Mouse (Mus musculus): ENCODE measurements at regions not wholly inside any gene's neighbourhood (a gene's known extent, or its start where the extent isn't known, plus 50 kb on each side); places are given as distances from the start of the nearest gene placed in this dataset.
A peak's percentile ranks its signal among the peaks of the same experiment; 100 is the strongest.
"Not testable (repeated sequence)": the region's sequence is repeated elsewhere in the genome, so short reads cannot be mapped to it uniquely, and the experiment has no call there.

- 88% methylated on average over 5 of the region's 5 CpGs for WGBS
- no peaks in the 10 kb centered on the region for H3K9me3 ChIP-seq
- DNase-seq (ENCODE audit: low spot score), result no peak
- H3K27ac ChIP-seq, result no peak overlapping the region
- H3K27me3 ChIP-seq (ENCODE audit: insufficient read depth, poor library complexity, severe bottlenecking), result no peaks in the 10 kb centered on the region
- H3K4me1 ChIP-seq (replicated peaks), result no peaks in the 10 kb centered on the region
- H3K36me3 ChIP-seq, result no peaks in the 10 kb centered on the region
- H3K4me3 ChIP-seq, result no peak overlapping the region
Measured at GRCm38 (mm10) chr13:5107454-5107853, 498.5 kb upstream of the Akr1e1 start.

GRCm38 (mm10) chr13:5154911-5155310 is 545.9 kb upstream of the Akr1e1 start:
- WGBS, result 92% methylated on average over 3 of the region's 3 CpGs
- H3K4me3 ChIP-seq, result no peak overlapping the region
- H3K4me1 ChIP-seq (replicated peaks), result 0 out of 2 replicates have a peak, but pooled peaks cover 2% of the 10 kb centered on the region
- H3K36me3 ChIP-seq, result no peaks in the 10 kb centered on the region
- H3K27ac ChIP-seq, result no peak overlapping the region
- 0 out of 2 replicates have a peak, but pooled peaks cover 3% of the 10 kb centered on the region for H3K9me3 ChIP-seq
- H3K27me3 ChIP-seq (ENCODE audit: insufficient read depth, poor library complexity, severe bottlenecking), result no peaks in the 10 kb centered on the region
- DNase-seq (ENCODE audit: low spot score), result no peak

GRCm38 (mm10) chr13:5159765-5160684 is 551.1 kb upstream of the Akr1e1 start:
- H3K4me3 ChIP-seq, result no peak overlapping the region

GRCm38 (mm10) chr13:5166716-5167115 is 557.7 kb upstream of the Akr1e1 start:
- Histone ChIP-seq H3K27ac (no peak overlapping the region), H3K4me3 (no peak overlapping the region), H3K36me3 (no peaks in the 10 kb centered on the region), H3K9me3 (no peaks in the 10 kb centered on the region), H3K27me3 (ENCODE audit: insufficient read depth, poor library complexity, severe bottlenecking) (no peaks in the 10 kb centered on the region), H3K4me1 (replicated peaks) (no peaks in the 10 kb centered on the region)
- 89% methylated on average over 2 of the region's 2 CpGs for WGBS
- no peak for DNase-seq (ENCODE audit: low spot score)

More at GRCm38 (mm10) chr13:5159765-5160684, 551.1 kb upstream of the Akr1e1 start:
- Histone ChIP-seq H3K27ac (no peak overlapping the region), H3K4me1 (replicated peaks) (0 out of 2 replicates have a peak, but pooled peaks cover 8% of the 10 kb centered on the region), H3K27me3 (ENCODE audit: insufficient read depth, poor library complexity, severe bottlenecking) (no peaks in the 10 kb centered on the region), H3K36me3 (no peaks in the 10 kb centered on the region), H3K9me3 (no peaks in the 10 kb centered on the region)
- WGBS, result 56% methylated on average over 5 of the region's 5 CpGs
- no peak for DNase-seq (ENCODE audit: low spot score)

GRCm38 (mm10) chr13:5178996-5179395 is 570.0 kb upstream of the Akr1e1 start:
- Histone ChIP-seq H3K27ac (no peak overlapping the region), H3K9me3 (no peaks in the 10 kb centered on the region), H3K4me3 (no peak overlapping the region), H3K4me1 (replicated peaks) (no peaks in the 10 kb centered on the region), H3K36me3 (no peaks in the 10 kb centered on the region), H3K27me3 (ENCODE audit: insufficient read depth, poor library complexity, severe bottlenecking) (no peaks in the 10 kb centered on the region)
- peak; percentile 9 for DNase-seq (ENCODE audit: low spot score)
- 56% methylated on average over 4 of the region's 4 CpGs for WGBS

- H3K36me3 ChIP-seq, result no peaks in the 10 kb centered on the region
- DNase-seq (ENCODE audit: low spot score), result no peak
- WGBS, result 70% methylated on average over 2 of the region's 2 CpGs
Measured at GRCm38 (mm10) chr13:5179552-5179951, 570.6 kb upstream of the Akr1e1 start.

GRCm38 (mm10) chr13:5185237-5185800 is 576.3 kb upstream of the Akr1e1 start:
- not testable (repeated sequence) for H3K27ac ChIP-seq; H3K4me1 ChIP-seq (replicated peaks); H3K36me3 ChIP-seq; H3K9me3 ChIP-seq; H3K4me3 ChIP-seq; DNase-seq (ENCODE audit: low spot score); H3K27me3 ChIP-seq (ENCODE audit: insufficient read depth, poor library complexity, severe bottlenecking)
- 39% methylated on average over 1 of the region's 1 CpGs for WGBS

More at GRCm38 (mm10) chr13:5179552-5179951, 570.6 kb upstream of the Akr1e1 start:
- Histone ChIP-seq H3K4me1 (replicated peaks) (no peaks in the 10 kb centered on the region), H3K4me3 (no peak overlapping the region), H3K9me3 (no peaks in the 10 kb centered on the region), H3K27ac (no peak overlapping the region), H3K27me3 (ENCODE audit: insufficient read depth, poor library complexity, severe bottlenecking) (no peaks in the 10 kb centered on the region)

GRCm38 (mm10) chr13:5202736-5203135 is 593.8 kb upstream of the Akr1e1 start:
- Histone ChIP-seq H3K4me3 (no peak overlapping the region), H3K27ac (no peak overlapping the region), H3K36me3 (no peaks in the 10 kb centered on the region), H3K27me3 (ENCODE audit: insufficient read depth, poor library complexity, severe bottlenecking) (no peaks in the 10 kb centered on the region), H3K4me1 (replicated peaks) (no peaks in the 10 kb centered on the region), H3K9me3 (no peaks in the 10 kb centered on the region)
- 67% methylated on average over 1 of the region's 1 CpGs for WGBS
- no peak for DNase-seq (ENCODE audit: low spot score)

- H3K4me3 ChIP-seq, result no peak overlapping the region
- no peaks in the 10 kb centered on the region for H3K4me1 ChIP-seq (replicated peaks)
- no peaks in the 10 kb centered on the region for H3K9me3 ChIP-seq
- no peaks in the 10 kb centered on the region for H3K27me3 ChIP-seq (ENCODE audit: insufficient read depth, poor library complexity, severe bottlenecking)
- no peaks in the 10 kb centered on the region for H3K36me3 ChIP-seq
- WGBS, result 70% methylated on average over 2 of the region's 2 CpGs
- DNase-seq (ENCODE audit: low spot score), result no peak
- no peak overlapping the region for H3K27ac ChIP-seq
Measured at GRCm38 (mm10) chr13:5204143-5204542, 595.2 kb upstream of the Akr1e1 start.

GRCm38 (mm10) chr13:5211659-5212058 is 602.7 kb upstream of the Akr1e1 start:
- Histone ChIP-seq H3K9me3 (no peaks in the 10 kb centered on the region), H3K36me3 (no peaks in the 10 kb centered on the region), H3K4me3 (no peak overlapping the region), H3K27ac (no peak overlapping the region), H3K4me1 (replicated peaks) (no peaks in the 10 kb centered on the region), H3K27me3 (ENCODE audit: insufficient read depth, poor library complexity, severe bottlenecking) (no peaks in the 10 kb centered on the region)
- 84% methylated on average over 1 of the region's 1 CpGs for WGBS
- DNase-seq (ENCODE audit: low spot score), result no peak

- H3K4me1 ChIP-seq (replicated peaks), result no peaks in the 10 kb centered on the region
- no peaks in the 10 kb centered on the region for H3K9me3 ChIP-seq
- H3K4me3 ChIP-seq, result no peak overlapping the region
- 87% methylated on average over 3 of the region's 3 CpGs for WGBS
- H3K36me3 ChIP-seq, result no peaks in the 10 kb centered on the region
- DNase-seq (ENCODE audit: low spot score), result no peak
- H3K27ac ChIP-seq, result no peak overlapping the region
- H3K27me3 ChIP-seq (ENCODE audit: insufficient read depth, poor library complexity, severe bottlenecking), result no peaks in the 10 kb centered on the region
Measured at GRCm38 (mm10) chr13:5229476-5229875, 620.5 kb upstream of the Akr1e1 start.

- Histone ChIP-seq H3K36me3 (no peaks in the 10 kb centered on the region), H3K9me3 (no peaks in the 10 kb centered on the region), H3K4me3 (no peak overlapping the region), H3K27ac (no peak overlapping the region), H3K4me1 (replicated peaks) (no peaks in the 10 kb centered on the region), H3K27me3 (ENCODE audit: insufficient read depth, poor library complexity, severe bottlenecking) (no peaks in the 10 kb centered on the region)
- 69% methylated on average over 3 of the region's 3 CpGs for WGBS
- no peak for DNase-seq (ENCODE audit: low spot score)
Measured at GRCm38 (mm10) chr13:5234232-5234631, 625.3 kb upstream of the Akr1e1 start.

GRCm38 (mm10) chr13:5235391-5235790 is 625.9 kb upstream of the Klf6 start:
- Histone ChIP-seq H3K9me3 (no peaks in the 10 kb centered on the region), H3K36me3 (no peaks in the 10 kb centered on the region), H3K27me3 (ENCODE audit: insufficient read depth, poor library complexity, severe bottlenecking) (no peaks in the 10 kb centered on the region), H3K4me3 (no peak overlapping the region), H3K27ac (no peak overlapping the region), H3K4me1 (replicated peaks) (no peaks in the 10 kb centered on the region)
- WGBS, result 98% methylated on average over 1 of the region's 1 CpGs
- DNase-seq (ENCODE audit: low spot score), result no peak
